Mouse (Mus musculus) kidney, adult 2 months (tissue): ENCODE measurements around the gene Il12rb1. TPM values are rescaled to one million over a fixed set of nuclear protein-coding genes. Genes with fewer than 3 reads are reported as not detected.
A peak's percentile ranks its signal among the peaks of the same experiment; 100 is the strongest.

ENCODE experiments used
- DNase-seq: peaks from one replicate; pipeline ENCODE4 v3.0.0; 2021
- H3K27ac ChIP-seq: fragments of 200-500 bp; 2 replicates; pipeline ENCODE4 v1.5.1; 2012; ENCODE audit warnings: low read depth, low read length, control low read depth, inconsistent platforms; ENCODE audit not compliant: insufficient read depth
- H3K27me3 ChIP-seq: fragments of 200-500 bp; replicated peaks from 2 replicates; pipeline ENCODE4 v1.6.1; 2012; ENCODE audit warnings: mild to moderate bottlenecking, moderate library complexity, low read length, inconsistent platforms; ENCODE audit not compliant: control insufficient read depth, insufficient read depth
- H3K36me3 ChIP-seq: fragments of 200-500 bp; 2 replicates; pipeline ENCODE4 v1.6.1; 2012; ENCODE audit warnings: mild to moderate bottlenecking, moderate library complexity, low read length, inconsistent platforms; ENCODE audit not compliant: control insufficient read depth, insufficient read depth
- H3K4me1 ChIP-seq: fragments of 200-500 bp; 2 replicates; pipeline ENCODE4 v1.6.1; 2011; ENCODE audit warnings: low read length; ENCODE audit not compliant: control insufficient read depth, insufficient read depth
- H3K4me3 ChIP-seq: fragments of 200-500 bp; 2 replicates; pipeline ENCODE4 v1.5.1; 2011; ENCODE audit warnings: mild to moderate bottlenecking, low read depth, low read length, control low read depth; ENCODE audit not compliant: insufficient read depth
- CTCF ChIP-seq: fragments of 200-500 bp; conservative IDR thresholded peaks from 2 replicates; pipeline ENCODE4 v1.5.1; 2011; ENCODE audit warnings: low read depth, mild to moderate bottlenecking, control low read depth, low read length, moderate library complexity, mixed read lengths; ENCODE audit not compliant: insufficient read depth, insufficient read length
- POLR2A ChIP-seq: fragments of 200-500 bp; IDR thresholded peaks from one replicate; pipeline ENCODE4 v1.6.1; 2011; ENCODE audit warnings: low read depth, low read length, control low read depth
- WGBS: fragments of 180-500 bp; shearing (Covaris S2); methylation state at CpG from one replicate; pipeline ENCODE4 v1.1.7; 2018; 5-methylcytosine and 5-hydroxymethylcytosine counted together
- polyA plus RNA-seq: library from polyadenylated mRNA; depleted of rRNA; stranded (reverse); fragments of >200 nt; gene quantifications from 2 replicates; pipeline ENCODE4 v1.2.3, GENCODE M21; 2012; rRNA removed

Gene Il12rb1
- polyA plus RNA-seq, 1 experiment: 0.42 TPM

DNA sequence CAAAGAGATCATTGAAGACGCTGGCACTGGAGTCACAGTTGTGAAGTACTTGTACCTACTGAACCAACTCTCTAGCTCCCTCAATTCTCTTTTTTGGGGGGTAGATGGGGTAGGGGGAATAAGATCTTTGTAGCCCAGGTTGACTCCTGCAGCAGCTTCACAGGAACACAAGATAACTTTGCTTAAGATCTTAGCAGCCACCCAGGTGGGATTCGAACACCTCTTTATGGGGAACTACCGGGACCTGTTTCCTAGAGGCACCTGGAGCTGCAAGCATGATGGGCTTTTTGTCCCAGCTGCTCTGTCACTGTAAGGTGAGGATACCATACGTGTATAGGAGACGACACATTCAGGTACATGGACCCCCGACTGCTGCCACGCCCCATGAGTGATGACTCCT lies 58.3 kb downstream of the Il12rb1 start:
- Histone ChIP-seq H3K4me1 (peaks cover 10% of the 10 kb centered on the region), H3K36me3 (no peaks in the 10 kb centered on the region), H3K27ac (no peak overlapping the region), H3K4me3 (no peak overlapping the region), H3K27me3 (peaks cover 3% of the 10 kb centered on the region; the same call in 1 of the 2 replicates)
- 84% methylated on average over 7 of the region's 7 CpGs for WGBS
- no peak for DNase-seq
- TF ChIP-seq CTCF: no peak
- TF ChIP-seq POLR2A: no peak

DNA sequence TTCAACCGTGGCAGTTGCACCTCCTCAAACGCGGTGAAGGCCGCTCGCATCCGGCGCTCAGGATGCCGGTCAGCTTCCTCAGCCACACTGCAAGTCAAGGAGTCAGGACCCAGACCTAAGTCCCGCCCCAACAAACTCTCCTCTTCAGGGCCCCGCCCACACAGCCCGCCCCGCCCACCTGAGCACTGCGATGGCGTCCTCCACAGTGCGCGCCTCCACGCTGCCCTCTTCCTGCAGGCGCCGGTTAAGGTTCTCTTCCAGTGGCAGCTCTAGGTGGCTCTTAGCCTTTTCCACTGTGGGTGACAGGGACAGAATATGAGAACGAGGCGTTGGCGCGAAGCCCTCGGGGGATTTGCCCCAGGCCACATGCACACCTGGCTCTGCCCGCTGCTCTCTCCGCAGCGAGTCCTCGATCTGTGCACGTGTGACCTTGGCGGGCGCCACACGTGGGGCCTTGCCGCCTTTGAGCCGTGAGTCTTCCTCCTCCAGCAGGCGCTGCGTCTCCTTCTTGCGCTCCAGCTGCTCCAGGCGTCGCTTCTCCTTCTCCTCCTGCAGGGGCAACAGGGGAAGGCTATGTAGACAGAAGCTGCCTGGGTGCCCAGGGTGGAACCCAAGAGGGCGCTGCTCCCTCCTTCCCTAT lies 60.4 kb downstream of the Il12rb1 start:
- H3K27me3 ChIP-seq: no peaks in the 10 kb centered on the region
- WGBS: 24% methylated on average over 40 of the region's 40 CpGs
- H3K36me3 ChIP-seq: no peaks in the 10 kb centered on the region
- H3K4me3 ChIP-seq: peak overlapping the region; percentile 30; the same call in 1 of the 2 replicates
- peak; percentile 84 for DNase-seq
- peak overlapping the region; percentile 22; the same call in 1 of the 2 replicates for H3K27ac ChIP-seq
- TF ChIP-seq POLR2A (no peak), CTCF (no peak)
- H3K4me1 ChIP-seq: peaks cover 10% of the 10 kb centered on the region; the same call in 1 of the 2 replicates

DNA sequence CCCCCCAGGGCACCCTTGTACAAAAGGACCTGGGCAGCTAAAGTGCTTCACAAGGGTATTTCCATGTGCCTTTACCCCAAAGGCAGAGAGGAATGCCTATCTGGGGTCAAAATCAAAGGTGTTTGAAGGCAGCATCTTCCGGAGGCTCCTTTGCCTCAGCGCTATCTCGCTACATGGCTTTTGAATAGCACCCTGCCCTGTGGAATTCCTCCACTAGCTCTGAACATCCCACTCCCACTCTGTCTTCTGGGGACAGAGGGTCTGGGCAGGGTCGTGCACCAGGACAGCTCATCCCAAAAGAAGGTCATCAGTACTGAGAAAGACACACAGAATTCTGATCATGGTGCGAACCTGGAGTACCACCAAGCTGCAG lies 60.9 kb downstream of the Il12rb1 start:
- Histone ChIP-seq H3K36me3 (no peaks in the 10 kb centered on the region), H3K4me3 (no peak overlapping the region), H3K27ac (no peak overlapping the region), H3K27me3 (no peaks in the 10 kb centered on the region), H3K4me1 (peaks cover 10% of the 10 kb centered on the region; the same call in 1 of the 2 replicates)
- DNase-seq: no peak
- WGBS: 35% methylated on average over 5 of the region's 5 CpGs
- TF ChIP-seq POLR2A (no peak), CTCF (no peak)

DNA sequence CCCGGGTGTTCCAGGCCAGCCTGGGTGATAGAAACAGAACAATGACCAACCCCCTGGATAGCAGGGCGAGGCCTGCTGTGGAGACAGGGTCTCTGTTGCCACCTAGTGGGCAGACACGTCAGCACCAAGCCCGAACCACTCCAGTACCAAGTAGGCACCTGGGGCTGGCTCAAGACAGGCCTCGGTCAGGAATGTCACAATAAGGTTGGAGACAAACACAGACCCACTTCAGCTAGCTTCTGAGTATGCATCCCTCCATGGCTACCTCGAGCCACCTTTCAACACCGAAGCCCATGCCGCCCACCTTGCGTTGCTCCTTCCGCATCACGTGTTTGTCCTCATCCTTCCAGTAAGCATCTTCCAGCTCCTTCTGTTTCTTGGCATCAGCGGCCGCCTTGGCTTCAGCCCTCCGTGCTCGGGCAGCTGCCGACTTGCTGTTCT lies 61.4 kb downstream of the Il12rb1 start:
- Histone ChIP-seq H3K27me3 (no peaks in the 10 kb centered on the region), H3K4me3 (no peak overlapping the region), H3K4me1 (peaks cover 9% of the 10 kb centered on the region; the same call in 1 of the 2 replicates), H3K36me3 (no peaks in the 10 kb centered on the region), H3K27ac (no peak overlapping the region)
- peak; percentile 87 for DNase-seq
- 48% methylated on average over 16 of the region's 16 CpGs for WGBS
- TF ChIP-seq CTCF (peak; percentile 95), POLR2A (no peak)

Other genes with a start within 250 kb of the Il12rb1 start
- 127 and 159 TPM in 2 replicates for gene Isyna1, start 214.1 kb upstream of the Il12rb1 start, polyA plus RNA-seq
- 84.9 and 123 TPM in 2 replicates for gene Ssbp4, start 199.6 kb upstream of the Il12rb1 start, polyA plus RNA-seq
- gene Lrrc25, start 192.3 kb upstream of the Il12rb1 start, polyA plus RNA-seq: 3.2 and 3.5 TPM in 2 replicates
- gene Gdf15, start 176.0 kb upstream of the Il12rb1 start, polyA plus RNA-seq: 11.2 and 17.8 TPM in 2 replicates
- gene Pgpep1, start 148.1 kb upstream of the Il12rb1 start, polyA plus RNA-seq: 296 TPM in 2 replicates
- 106 and 120 TPM in 2 replicates for gene Lsm4, start 135.2 kb upstream of the Il12rb1 start, polyA plus RNA-seq
- 158 and 201 TPM in 2 replicates for gene Jund, start 109.5 kb upstream of the Il12rb1 start, polyA plus RNA-seq
- 0.03 and 0.12 TPM in 2 replicates for gene Iqcn, start 105.0 kb upstream of the Il12rb1 start, polyA plus RNA-seq
- 0.61 and 0.99 TPM in 2 replicates for gene Gm3336, start 89.9 kb upstream of the Il12rb1 start, polyA plus RNA-seq
- gene Pde4c, start 84.7 kb upstream of the Il12rb1 start, polyA plus RNA-seq: 81.6 and 113 TPM in 2 replicates
- gene Rab3a, start 53.8 kb upstream of the Il12rb1 start, polyA plus RNA-seq: 29.7 and 31.1 TPM in 2 replicates
- 73.4 and 96.3 TPM in 2 replicates for gene Mpv17l2, start 47.5 kb upstream of the Il12rb1 start, polyA plus RNA-seq
- 60.5 and 94.7 TPM in 2 replicates for gene Pik3r2, start 31.7 kb upstream of the Il12rb1 start, polyA plus RNA-seq
- 25.3 and 27.4 TPM in 2 replicates for gene Mast3, start 3.4 kb upstream of the Il12rb1 start, polyA plus RNA-seq
- gene Arrdc2, start 31.3 kb downstream of the Il12rb1 start, polyA plus RNA-seq: 19.8 and 26.2 TPM in 2 replicates
- gene Kcnn1, start 54.8 kb downstream of the Il12rb1 start, polyA plus RNA-seq: 9.4 and 11.0 TPM in 2 replicates
- gene Ccdc124, start 65.5 kb downstream of the Il12rb1 start, polyA plus RNA-seq: 48.9 and 49.2 TPM in 2 replicates
- 0.19 and 0.31 TPM in 2 replicates for gene Slc5a5, start 84.3 kb downstream of the Il12rb1 start, polyA plus RNA-seq
- gene Rpl18a, start 89.0 kb downstream of the Il12rb1 start, polyA plus RNA-seq: 3,589 and 3,709 TPM in 2 replicates
- 18.4 and 24.4 TPM in 2 replicates for gene Map1s, start 97.5 kb downstream of the Il12rb1 start, polyA plus RNA-seq